Mouse (Mus musculus): ENCODE results near the gene Sppl2b. TPM values are rescaled to one million over a fixed set of nuclear protein-coding genes. Genes with fewer than 3 reads are reported as not detected.
"Not testable (repeated sequence)": the region's sequence is repeated elsewhere in the genome, so short reads cannot be mapped to it uniquely, and the experiment has no call there.

Sppl2b gene
- polyA plus RNA-seq, 1 experiment from 2014 or later = 34.3 TPM

DNA sequence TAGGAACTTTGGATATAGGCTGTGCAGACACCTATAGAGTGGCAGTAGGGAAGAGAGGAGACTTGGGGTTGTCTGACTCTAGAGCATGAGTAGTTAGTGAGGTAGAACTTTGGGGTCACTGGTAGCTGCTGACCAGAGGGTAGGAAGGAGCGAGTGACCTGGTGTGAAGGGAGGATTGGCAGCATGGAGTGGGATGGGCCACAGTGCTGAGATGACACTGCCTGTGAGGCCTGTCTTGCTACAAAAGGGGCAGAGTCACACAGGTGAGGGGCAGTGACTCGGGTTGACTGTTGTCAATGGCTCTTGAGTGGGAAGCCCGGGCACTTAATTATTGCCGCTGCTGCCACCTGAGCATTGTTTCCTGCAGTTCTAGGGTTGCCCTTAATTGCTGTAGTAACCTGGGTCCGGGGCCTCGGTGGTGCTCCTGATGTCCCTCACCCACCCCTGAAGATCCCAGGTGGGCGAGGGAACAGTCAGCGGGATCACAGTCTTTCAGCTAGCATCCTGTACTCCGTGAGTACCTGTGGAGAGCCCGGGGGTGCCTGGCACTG, 27.1 kb upstream of the Sppl2b start:
- TF ChIP-seq CTCF (IDR thresholded peaks at IDR 0.05; ENCODE audit: low read depth) = no peak
- ATAC-seq (replicated peaks; ENCODE audit: low FRiP score, low read depth) (no peak), DNase-seq (ENCODE audit: low spot score) (no peak)
- peak overlapping the region; percentile 78 for H3K4me3 ChIP-seq (replicated peaks; ENCODE audit: low read depth, low read length)
- peak overlapping the region; percentile 64 for H3K4me2 ChIP-seq (ENCODE audit: low read length)
- H3K27ac ChIP-seq = no peak overlapping the region
- 55% methylated on average over 10 of the region's 10 CpGs for WGBS
- H3K36me3 ChIP-seq (ENCODE audit: insufficient read depth, low read length) = peaks cover 15% of the 10 kb centered on the region; the same call in 1 of the 2 replicates
- no peaks in the 10 kb centered on the region for H3K9me3 ChIP-seq (replicated peaks; ENCODE audit: low read length)
- peak overlapping the region; percentile 95 for H3K9ac ChIP-seq (ENCODE audit: low read depth, low read length)
- H3K4me1 ChIP-seq (replicated peaks; ENCODE audit: insufficient read depth, low read length) = 0 out of 2 replicates have a peak, but pooled peaks cover 12% of the 10 kb centered on the region
- no peaks in the 10 kb centered on the region for H3K27me3 ChIP-seq (ENCODE audit: insufficient read depth, low read length)

DNA sequence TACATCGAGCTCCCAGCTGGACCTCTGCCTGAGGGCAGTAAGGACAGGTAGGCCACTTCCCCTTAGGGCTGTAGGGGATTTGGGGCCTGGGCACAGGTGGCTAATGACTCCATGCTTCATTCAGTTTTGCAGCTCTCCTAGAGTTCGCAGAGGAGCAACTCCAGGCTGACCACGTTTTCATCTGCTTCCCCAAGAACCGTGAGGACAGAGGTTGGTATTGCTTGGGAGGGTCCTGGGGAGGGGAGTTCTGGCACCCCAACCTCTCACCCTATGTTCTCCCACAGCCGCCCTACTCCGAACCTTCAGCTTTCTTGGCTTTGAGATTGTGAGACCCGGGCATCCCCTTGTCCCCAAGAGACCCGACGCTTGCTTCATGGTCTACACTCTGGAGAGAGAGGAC, 26.5 kb upstream of the Sppl2b start:
- H3K27ac ChIP-seq; ATAC-seq (replicated peaks; ENCODE audit: low FRiP score, low read depth); H3K4me3 ChIP-seq (replicated peaks; ENCODE audit: low read depth, low read length); H3K9ac ChIP-seq (ENCODE audit: low read depth, low read length); H3K9me3 ChIP-seq (replicated peaks; ENCODE audit: low read length); DNase-seq (ENCODE audit: low spot score); H3K27me3 ChIP-seq (ENCODE audit: insufficient read depth, low read length): not testable (repeated sequence)
- H3K36me3 ChIP-seq (ENCODE audit: insufficient read depth, low read length) = peaks cover 15% of the 10 kb centered on the region; the same call in 1 of the 2 replicates
- 70% methylated on average over 7 of the region's 9 CpGs for WGBS
- peak overlapping the region; percentile 64 for H3K4me2 ChIP-seq (ENCODE audit: low read length)
- H3K4me1 ChIP-seq (replicated peaks; ENCODE audit: insufficient read depth, low read length) = 0 out of 2 replicates have a peak, but pooled peaks cover 12% of the 10 kb centered on the region

DNA sequence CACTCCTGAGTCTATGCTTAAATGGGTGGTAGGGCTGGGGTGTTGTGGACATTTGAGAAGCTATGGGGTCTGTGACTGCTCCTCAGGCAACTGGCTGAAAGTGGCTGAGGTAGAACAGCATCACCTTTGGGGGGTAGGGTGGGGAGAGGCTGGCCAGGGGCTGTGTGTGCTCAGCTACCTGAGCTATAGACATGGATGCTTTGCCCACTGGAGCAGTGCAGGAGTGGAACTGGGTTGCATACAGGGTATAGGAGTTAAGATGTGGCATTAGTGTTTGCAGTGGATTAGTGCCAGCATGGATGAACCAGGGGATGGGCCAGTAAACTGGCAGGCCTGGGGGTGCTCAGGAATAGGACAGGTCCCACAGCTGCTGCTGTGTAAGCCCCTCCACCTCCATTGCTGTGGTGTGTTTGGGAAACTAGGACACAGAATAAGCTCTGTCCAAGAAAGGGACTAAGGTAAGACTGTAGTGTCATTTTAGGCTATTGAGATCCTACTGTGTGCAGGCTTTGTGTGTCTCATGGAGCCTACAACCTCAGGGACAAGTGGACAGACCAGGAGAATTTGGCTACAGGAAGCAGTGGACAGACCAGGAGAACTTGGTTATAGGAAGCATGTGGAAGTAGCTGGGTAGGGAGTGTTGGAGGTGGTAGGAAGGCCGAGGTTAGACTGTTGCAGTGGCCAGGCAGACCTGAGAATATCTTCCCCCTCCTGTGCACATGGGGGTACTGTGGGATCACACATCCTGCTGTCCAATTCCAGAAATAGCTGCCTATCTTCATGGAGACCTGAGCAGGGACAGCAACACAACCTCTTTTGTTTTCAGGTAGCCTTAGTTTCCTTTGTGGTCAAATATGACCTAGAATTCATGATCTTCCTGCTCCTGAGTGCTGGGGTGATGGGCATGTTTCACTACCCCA, 25.5 kb upstream of the Sppl2b start:
- TF ChIP-seq CTCF (IDR thresholded peaks at IDR 0.05; ENCODE audit: low read depth) = no peak
- ATAC-seq (replicated peaks; ENCODE audit: low FRiP score, low read depth) (no peak), DNase-seq (ENCODE audit: low spot score) (no peak)
- H3K4me2 ChIP-seq (ENCODE audit: low read length) = no peak overlapping the region
- no peak overlapping the region for H3K27ac ChIP-seq
- H3K4me1 ChIP-seq (replicated peaks; ENCODE audit: insufficient read depth, low read length) = 0 out of 2 replicates have a peak, but pooled peaks cover 9% of the 10 kb centered on the region
- 52% methylated on average over 1 of the region's 1 CpGs for WGBS
- peaks cover 15% of the 10 kb centered on the region; the same call in 1 of the 2 replicates for H3K36me3 ChIP-seq (ENCODE audit: insufficient read depth, low read length)
- H3K27me3 ChIP-seq (ENCODE audit: insufficient read depth, low read length) = no peaks in the 10 kb centered on the region
- H3K9ac ChIP-seq (ENCODE audit: low read depth, low read length) = no peak overlapping the region
- no peak overlapping the region for H3K4me3 ChIP-seq (replicated peaks; ENCODE audit: low read depth, low read length)
- H3K9me3 ChIP-seq (replicated peaks; ENCODE audit: low read length) = no peaks in the 10 kb centered on the region

DNA sequence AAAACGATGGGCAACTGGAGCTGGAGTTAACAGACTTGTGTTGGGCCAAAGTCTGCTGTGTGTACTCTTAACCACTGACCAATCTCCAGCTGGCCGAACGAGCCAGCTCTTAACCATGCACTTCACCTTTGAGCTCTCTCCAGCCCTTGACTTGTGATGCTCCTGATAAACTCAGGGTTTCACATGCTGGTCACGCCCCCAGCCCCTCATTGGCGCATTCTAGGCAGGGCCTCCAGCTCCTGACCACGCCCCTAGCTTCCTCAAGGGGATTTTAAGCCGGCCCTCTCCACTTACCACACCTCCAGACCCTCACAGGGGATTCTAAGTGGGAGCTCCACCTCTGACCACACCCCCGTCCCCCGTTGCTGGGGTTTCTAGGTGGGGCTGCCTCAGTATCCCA, 23.9 kb upstream of the Sppl2b start:
- ATAC-seq (replicated peaks; ENCODE audit: low FRiP score, low read depth) (peak; percentile 29), DNase-seq (ENCODE audit: low spot score) (peak; percentile 87)
- TF ChIP-seq CTCF (IDR thresholded peaks at IDR 0.05; ENCODE audit: low read depth) = no peak
- Histone ChIP-seq H3K27me3 (ENCODE audit: insufficient read depth, low read length) (peaks cover 7% of the 10 kb centered on the region; the same call in 1 of the 2 replicates), H3K4me3 (replicated peaks; ENCODE audit: low read depth, low read length) (no peak overlapping the region), H3K9me3 (replicated peaks; ENCODE audit: low read length) (no peaks in the 10 kb centered on the region), H3K9ac (ENCODE audit: low read depth, low read length) (no peak overlapping the region), H3K36me3 (ENCODE audit: insufficient read depth, low read length) (peaks cover 15% of the 10 kb centered on the region; the same call in 1 of the 2 replicates), H3K4me1 (replicated peaks; ENCODE audit: insufficient read depth, low read length) (0 out of 2 replicates have a peak, but pooled peaks cover 9% of the 10 kb centered on the region), H3K4me2 (ENCODE audit: low read length) (no peak overlapping the region), H3K27ac (0 out of 2 replicates have a peak overlapping the region, but pooled peaks have one; percentile 56)
- 5% methylated on average over 9 of the region's 9 CpGs for WGBS

DNA sequence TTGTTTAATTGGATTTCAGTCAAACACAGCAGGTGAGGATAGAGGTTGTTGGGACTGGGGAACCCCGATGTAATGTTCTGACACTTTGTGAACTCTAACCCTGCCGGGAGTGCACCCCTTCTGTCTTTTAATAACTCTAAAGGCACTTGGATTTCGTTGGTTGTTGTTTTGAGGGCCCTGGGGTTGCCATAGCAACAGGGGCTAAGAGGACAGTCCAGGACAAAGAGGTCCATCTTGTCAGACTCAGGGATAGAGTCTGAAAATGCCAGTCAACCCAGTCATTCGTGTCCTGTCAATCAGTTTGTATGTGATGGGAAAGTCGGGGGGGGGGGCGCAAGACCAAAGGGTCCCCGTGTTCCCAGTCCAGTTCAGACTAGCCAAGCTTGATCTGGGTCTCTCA, 22.3 kb upstream of the Sppl2b start:
- 72% methylated on average over 7 of the region's 7 CpGs for WGBS
- H3K9ac ChIP-seq (ENCODE audit: low read depth, low read length) = no peak overlapping the region

DNA sequence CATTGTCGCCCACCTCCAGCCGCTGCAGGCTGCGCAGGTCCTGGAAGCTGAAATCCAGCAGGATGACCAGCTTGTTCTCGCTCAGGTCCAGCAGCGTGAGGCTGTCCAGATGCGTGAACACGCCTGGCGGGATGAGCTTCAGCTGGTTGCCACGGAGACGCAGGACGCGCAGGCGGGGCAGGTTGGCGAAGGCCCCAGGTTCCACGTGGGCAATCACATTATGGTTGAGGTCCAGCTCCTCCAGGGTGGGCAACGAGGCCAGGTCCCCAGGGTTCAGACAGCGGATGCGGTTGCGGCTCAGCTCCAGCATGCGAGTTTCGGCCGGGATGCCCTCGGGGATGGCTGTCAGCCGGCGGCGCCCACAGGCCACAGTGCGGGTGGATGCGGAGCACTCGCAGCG, 19.5 kb upstream of the Sppl2b start:
- no peak overlapping the region for H3K4me2 ChIP-seq (ENCODE audit: low read length)
- WGBS = 59% methylated on average over 30 of the region's 30 CpGs
- H3K4me3 ChIP-seq (replicated peaks; ENCODE audit: low read depth, low read length) = no peak overlapping the region
- H3K27ac ChIP-seq = no peak overlapping the region
- H3K27me3 ChIP-seq (ENCODE audit: insufficient read depth, low read length) = peaks cover 13% of the 10 kb centered on the region; the same call in 1 of the 2 replicates
- H3K9me3 ChIP-seq (replicated peaks; ENCODE audit: low read length) = no peaks in the 10 kb centered on the region
- no peak for TF ChIP-seq CTCF (IDR thresholded peaks at IDR 0.05; ENCODE audit: low read depth)
- no peak for DNase-seq (ENCODE audit: low spot score)
- no peaks in the 10 kb centered on the region for H3K36me3 ChIP-seq (ENCODE audit: insufficient read depth, low read length)
- H3K4me1 ChIP-seq (replicated peaks; ENCODE audit: insufficient read depth, low read length) = 0 out of 2 replicates have a peak, but pooled peaks cover under 1% of the 10 kb centered on the region
- ATAC-seq (replicated peaks; ENCODE audit: low FRiP score, low read depth) = no peak
- H3K9ac ChIP-seq (ENCODE audit: low read depth, low read length) = no peak overlapping the region

More for the DNA sequence above, 22.3 kb upstream of the Sppl2b start:
- Histone ChIP-seq H3K27me3 (ENCODE audit: insufficient read depth, low read length) (peaks cover 13% of the 10 kb centered on the region; the same call in 1 of the 2 replicates), H3K4me3 (replicated peaks; ENCODE audit: low read depth, low read length) (no peak overlapping the region), H3K4me1 (replicated peaks; ENCODE audit: insufficient read depth, low read length) (0 out of 2 replicates have a peak, but pooled peaks cover 7% of the 10 kb centered on the region), H3K4me2 (ENCODE audit: low read length) (no peak overlapping the region), H3K9me3 (replicated peaks; ENCODE audit: low read length) (no peaks in the 10 kb centered on the region), H3K27ac (no peak overlapping the region), H3K36me3 (ENCODE audit: insufficient read depth, low read length) (peaks cover 15% of the 10 kb centered on the region; the same call in 1 of the 2 replicates)
- DNase-seq (ENCODE audit: low spot score) = no peak
- ATAC-seq (replicated peaks; ENCODE audit: low FRiP score, low read depth) = no peak
- no peak for TF ChIP-seq CTCF (IDR thresholded peaks at IDR 0.05; ENCODE audit: low read depth)
